Mouse (Mus musculus): ENCODE results near the gene Rabep1.

The Rabep1 gene

DNA sequence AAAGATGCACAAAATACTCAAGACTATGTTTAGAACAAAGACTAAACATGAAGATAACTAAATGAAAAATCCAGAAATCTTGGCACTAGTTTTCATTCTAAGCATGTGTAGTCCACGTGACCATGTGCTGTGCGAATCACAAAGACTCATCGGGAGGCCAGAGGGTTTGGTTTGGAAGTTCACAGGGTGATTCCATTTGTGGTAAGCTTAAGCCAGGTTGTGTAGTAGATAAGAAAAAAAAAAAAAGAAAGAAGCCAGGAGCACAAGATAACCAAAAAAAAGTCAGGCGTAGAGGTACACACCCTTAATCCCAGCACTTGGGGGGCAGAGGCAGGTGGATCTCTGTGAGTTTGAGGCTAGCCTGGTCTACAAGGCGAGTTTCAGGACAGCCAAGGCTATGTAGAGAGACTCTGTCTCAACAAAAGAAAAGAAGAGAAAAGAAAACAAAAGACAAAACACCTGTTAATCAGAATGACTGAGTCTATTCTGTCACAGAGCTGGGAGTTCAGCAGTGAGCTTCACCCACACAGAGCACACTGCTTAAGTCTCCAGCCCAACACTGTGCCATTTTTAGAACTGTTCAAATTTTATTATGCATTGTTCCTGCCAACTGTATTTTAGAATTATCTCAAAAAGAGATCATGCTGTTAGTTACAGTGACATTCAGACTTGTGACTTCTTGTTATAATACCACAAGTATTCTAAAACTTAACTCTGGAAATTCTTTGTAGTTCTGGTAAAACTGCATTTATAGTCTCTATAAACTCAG is 116.4 kb downstream of the Rabep1 start:
- in situ Hi-C loops (cut with MboI; ENCODE audit: low pct_unique_long_range_greater_than_20kb in 1 of 2, low sequenced_read_pairs in 2 of 2, unreplicated experiment in 1 of 2), result no loop called here

DNA sequence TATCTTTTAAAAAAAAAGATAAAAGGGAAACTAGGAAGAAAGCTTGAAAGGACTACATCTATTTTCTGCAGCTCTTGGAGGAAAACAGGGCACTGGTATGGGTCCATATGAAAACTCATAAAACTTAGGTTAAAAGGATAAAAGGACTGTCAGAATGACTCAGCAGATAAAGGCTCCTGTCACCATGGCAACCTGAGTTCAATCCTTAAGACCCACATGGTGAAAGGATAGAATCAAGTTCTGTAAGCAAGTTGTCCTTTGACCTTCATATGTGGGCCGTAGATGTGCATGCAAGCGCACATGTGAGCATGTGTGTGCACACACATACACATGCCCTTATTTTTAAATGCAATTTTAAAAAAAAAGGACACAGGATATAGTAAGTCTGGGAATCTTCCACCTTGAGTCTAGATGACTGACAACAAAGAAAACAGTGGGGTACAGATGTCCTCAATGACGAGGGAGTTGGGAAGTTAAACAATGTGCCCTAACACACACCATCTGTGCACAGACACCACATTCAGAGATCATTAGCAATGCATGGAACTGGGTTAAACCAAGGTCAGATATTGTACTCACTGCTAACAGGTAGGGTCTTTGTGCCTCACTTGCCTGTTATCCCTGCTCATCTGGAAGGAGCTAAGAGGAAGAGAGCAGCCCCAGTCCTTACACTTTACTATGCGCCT is 119.8 kb downstream of the Rabep1 start:
- in situ Hi-C loops (cut with MboI; ENCODE audit: low pct_unique_long_range_greater_than_20kb in 1 of 2, low sequenced_read_pairs in 2 of 2, unreplicated experiment in 1 of 2), result no loop called here

DNA sequence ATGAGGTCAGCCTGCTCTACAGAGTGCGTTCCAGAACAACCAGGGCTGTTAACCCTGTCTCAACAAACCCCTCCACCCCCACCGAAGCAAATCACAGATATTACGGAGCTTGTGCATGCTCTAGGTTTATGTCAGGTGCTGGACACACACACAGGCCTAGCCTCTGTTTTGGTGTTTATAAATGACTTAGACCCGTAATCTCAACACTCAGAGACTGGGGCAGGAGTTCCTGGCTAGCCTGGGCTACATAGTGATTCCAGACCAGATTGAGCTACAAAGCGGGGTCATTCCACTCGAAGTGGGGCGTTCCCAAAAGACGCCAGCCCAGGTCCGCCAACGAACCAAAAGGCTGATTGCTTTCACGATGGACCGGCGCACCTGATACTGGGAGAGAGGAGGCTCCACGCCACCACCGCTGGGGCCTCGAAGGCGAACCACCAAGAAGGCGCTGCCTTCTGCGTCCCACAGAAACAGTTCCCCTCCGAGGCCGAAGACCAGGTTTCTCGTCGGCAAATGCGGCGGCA is 124.8 kb downstream of the Rabep1 start:
- in situ Hi-C loops (cut with MboI; ENCODE audit: low pct_unique_long_range_greater_than_20kb in 1 of 2, low sequenced_read_pairs in 2 of 2, unreplicated experiment in 1 of 2), result no loop called here

- in situ Hi-C loops (cut with MboI; ENCODE audit: low pct_unique_long_range_greater_than_20kb in 1 of 2, low sequenced_read_pairs in 2 of 2, unreplicated experiment in 1 of 2), result no loop called here
Measured at GRCm38 (mm10) chr11:70969821-70970559, 125.4 kb downstream of the Rabep1 start, which contains the start of the genes Nup88 and Rpain. Gene Nup88, minus strand, starts transcription at chr11:70969973. Gene Rpain, plus strand, starts transcription at chr11:70970213.

DNA sequence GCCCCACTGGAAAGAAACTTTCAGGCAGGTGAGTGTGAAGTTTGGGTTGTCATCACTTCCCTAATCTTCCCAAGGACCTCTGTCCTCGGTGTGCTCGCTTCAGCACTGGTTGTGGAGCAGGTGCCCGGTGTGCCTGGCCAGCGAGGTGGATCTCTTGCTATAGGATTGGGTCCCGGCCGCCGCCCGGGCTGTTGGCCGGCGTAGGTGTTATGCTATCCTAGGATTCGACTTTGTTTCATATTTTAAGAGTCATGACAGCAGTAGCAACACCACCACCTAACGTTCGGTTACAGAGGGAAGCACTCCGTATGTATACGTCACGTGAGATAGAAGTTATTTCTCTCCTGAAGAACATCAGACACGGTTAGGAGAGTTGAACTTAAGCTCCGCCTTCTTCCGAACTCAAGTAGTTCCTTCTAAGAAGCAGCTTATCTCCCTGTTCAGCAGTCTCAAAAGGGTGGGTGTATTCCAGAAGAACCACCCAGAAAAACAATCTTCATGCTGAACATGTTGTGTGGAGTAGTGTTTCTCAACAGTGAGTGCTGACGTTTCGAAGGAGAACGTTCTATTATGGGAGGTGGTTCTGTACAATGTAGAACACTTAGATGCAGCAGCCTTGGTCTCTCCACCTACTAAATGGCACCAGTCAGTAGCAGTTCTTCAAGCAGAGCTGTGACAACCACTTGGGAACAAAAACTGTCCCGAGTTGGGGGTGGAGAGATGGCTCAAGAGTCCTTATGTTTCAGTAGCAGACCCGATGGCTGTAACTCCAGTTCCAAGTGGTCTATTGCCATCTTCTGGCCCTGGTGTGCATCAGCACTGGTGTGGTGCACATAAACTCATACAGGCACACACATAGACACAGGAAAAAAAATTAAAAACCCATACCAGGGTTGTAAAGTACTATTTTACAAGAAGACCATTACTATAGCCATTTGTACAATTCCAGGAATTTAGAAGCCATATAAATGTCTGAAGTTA is 126.3 kb downstream of the Rabep1 start:
- in situ Hi-C loops (cut with MboI; ENCODE audit: low pct_unique_long_range_greater_than_20kb in 1 of 2, low sequenced_read_pairs in 2 of 2, unreplicated experiment in 1 of 2), result no loop called here

GRCm38 (mm10) chr11:70972586-70972985 is 128.0 kb downstream of the Rabep1 start:
- in situ Hi-C loops (cut with MboI; ENCODE audit: low pct_unique_long_range_greater_than_20kb in 1 of 2, low sequenced_read_pairs in 2 of 2, unreplicated experiment in 1 of 2), result no loop called here

DNA sequence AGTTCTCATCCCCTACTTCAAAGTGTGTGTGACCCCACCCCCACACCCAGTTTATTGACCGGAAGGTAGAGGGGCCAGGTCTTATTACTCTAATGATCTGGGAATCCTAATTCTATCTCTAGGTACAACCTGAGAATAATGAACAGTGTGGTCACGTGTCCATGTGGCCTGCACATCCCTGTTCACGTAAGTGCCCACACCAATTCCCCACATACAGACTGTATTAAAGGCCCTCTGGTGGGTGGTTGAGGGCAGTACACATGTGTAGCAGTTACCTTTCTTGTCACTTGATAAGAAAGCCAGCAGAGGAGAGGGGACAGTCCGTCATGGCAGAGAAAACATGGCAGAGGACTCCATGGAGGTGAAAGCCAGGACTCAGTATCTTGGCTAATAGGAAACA is 129.4 kb downstream of the Rabep1 start:
- in situ Hi-C loops (cut with MboI; ENCODE audit: low pct_unique_long_range_greater_than_20kb in 1 of 2, low sequenced_read_pairs in 2 of 2, unreplicated experiment in 1 of 2), result no loop called here

DNA sequence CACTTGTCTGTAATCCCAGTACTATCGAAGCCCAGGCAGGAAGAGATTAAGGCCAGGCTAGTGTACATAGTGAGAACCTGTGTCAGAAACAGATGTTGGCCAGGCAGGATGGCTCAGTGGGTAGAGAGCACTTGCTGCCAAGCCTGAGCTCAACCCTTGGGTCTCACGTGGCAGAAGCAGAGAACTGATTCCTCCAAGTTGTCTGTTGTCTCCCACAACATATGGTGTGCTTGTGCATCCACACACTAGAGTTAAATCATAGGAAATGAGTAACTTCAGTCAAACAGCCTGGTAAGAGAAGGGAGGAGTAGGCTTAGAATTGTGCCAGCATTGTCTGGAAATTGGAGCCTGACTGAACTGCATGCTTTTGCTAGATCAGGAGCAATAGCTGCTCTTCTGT is 130.6 kb downstream of the Rabep1 start:
- in situ Hi-C loops (cut with MboI; ENCODE audit: low pct_unique_long_range_greater_than_20kb in 1 of 2, low sequenced_read_pairs in 2 of 2, unreplicated experiment in 1 of 2), result no loop called here

GRCm38 (mm10) chr11:70977293-70977692 is 132.7 kb downstream of the Rabep1 start:
- in situ Hi-C loops (cut with MboI; ENCODE audit: low pct_unique_long_range_greater_than_20kb in 1 of 2, low sequenced_read_pairs in 2 of 2, unreplicated experiment in 1 of 2), result no loop called here

DNA sequence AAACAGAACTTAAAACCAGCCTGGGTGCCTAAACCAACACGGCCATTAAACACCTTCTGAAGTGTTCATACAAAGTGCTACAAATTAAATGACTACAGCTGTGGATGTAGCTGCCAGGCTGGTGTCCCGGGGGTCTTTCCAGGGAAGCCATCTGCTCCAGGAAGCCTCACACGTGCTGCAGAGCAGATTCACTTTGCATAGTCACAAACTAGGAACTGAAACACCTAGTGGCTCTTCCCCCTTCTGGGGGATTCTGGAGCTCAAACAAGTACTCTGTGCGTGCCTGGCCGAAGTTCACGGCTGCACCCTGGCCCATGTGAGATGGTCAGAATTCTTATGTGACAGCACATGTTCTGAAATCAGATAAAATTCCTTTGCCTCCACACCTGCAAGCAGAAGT is 135.7 kb downstream of the Rabep1 start:
- in situ Hi-C loops (cut with MboI; ENCODE audit: low pct_unique_long_range_greater_than_20kb in 1 of 2, low sequenced_read_pairs in 2 of 2, unreplicated experiment in 1 of 2), result no loop called here

- in situ Hi-C loops (cut with MboI; ENCODE audit: low pct_unique_long_range_greater_than_20kb in 1 of 2, low sequenced_read_pairs in 2 of 2, unreplicated experiment in 1 of 2), result no loop called here
Measured at GRCm38 (mm10) chr11:70980751-70981510, 136.4 kb downstream of the Rabep1 start.

DNA sequence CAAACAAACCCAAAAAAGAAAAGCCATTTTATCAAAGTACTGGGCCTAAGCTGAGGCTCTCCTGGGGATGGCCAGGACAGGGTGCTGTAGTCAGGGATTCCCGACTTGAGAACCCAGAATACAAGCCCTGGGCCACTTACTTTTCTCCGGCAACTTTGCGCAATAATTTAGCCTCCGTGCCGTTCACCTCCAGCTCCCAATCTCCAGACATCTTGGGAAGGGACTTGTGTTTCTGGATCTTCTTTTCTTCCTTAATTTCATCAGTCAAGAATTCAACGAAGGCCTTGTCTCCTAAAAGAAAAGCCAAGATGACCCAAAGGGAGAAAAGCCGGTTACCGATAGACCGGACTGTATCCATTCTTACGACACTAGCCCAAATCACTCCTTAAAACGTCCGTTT is 137.5 kb downstream of the Rabep1 start:
- in situ Hi-C loops (cut with MboI; ENCODE audit: low pct_unique_long_range_greater_than_20kb in 1 of 2, low sequenced_read_pairs in 2 of 2, unreplicated experiment in 1 of 2), result no loop called here

GRCm38 (mm10) chr11:70982557-70983228 is 138.1 kb downstream of the Rabep1 start, which contains the start of gene C1qbp:
Gene C1qbp, minus strand, starts transcription at chr11:70983026.
- in situ Hi-C loops (cut with MboI; ENCODE audit: low pct_unique_long_range_greater_than_20kb in 1 of 2, low sequenced_read_pairs in 2 of 2, unreplicated experiment in 1 of 2), result no loop called here
